Mouse (Mus musculus): ENCODE data around the gene Ypel3. TPM values are rescaled to one million over a fixed set of nuclear protein-coding genes. Genes with fewer than 3 reads are reported as not detected.
A peak's percentile ranks its signal among the peaks of the same experiment; 100 is the strongest.
"Not testable (repeated sequence)": the region's sequence is repeated elsewhere in the genome, so short reads cannot be mapped to it uniquely, and the experiment has no call there.

The Ypel3 gene
- polyA plus RNA-seq, 1 experiment from 2014 or later: 104 TPM

DNA sequence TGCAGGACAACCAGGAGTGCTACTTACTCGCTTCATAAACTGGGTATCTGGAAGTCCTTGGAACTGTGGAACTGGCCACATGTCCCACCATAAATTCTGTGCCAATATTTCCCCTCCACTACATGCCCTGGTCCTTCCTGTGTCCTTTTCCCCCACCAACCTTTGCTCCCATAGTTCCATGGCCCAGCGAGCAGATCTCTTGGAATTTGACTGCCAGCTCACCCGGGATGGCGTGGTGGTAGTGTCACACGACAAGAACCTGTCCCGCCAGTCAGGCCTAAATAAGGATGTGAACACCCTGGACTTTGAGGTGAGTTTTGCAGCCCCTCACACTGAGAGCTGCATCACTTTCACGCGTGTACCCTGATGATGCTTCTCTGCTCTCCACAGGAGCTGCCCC lies 9.8 kb upstream of the Ypel3 start:
- 89% methylated on average over 8 of the region's 8 CpGs for WGBS
- no peaks in the 10 kb centered on the region for H3K9me3 ChIP-seq
- H3K27ac ChIP-seq: no peak overlapping the region
- no peak overlapping the region for H3K4me3 ChIP-seq
- ATAC-seq (ENCODE audit: insufficient number of reproducible peaks, insufficient read depth, low FRiP score, low TSS enrichment, low read depth): no peak
- H3K4me1 ChIP-seq: peaks cover 14% of the 10 kb centered on the region
- H3K9ac ChIP-seq: no peak overlapping the region
- no peaks in the 10 kb centered on the region for H3K27me3 ChIP-seq
- peaks cover 78% of the 10 kb centered on the region for H3K36me3 ChIP-seq
- H3K4me2 ChIP-seq: no peak overlapping the region

DNA sequence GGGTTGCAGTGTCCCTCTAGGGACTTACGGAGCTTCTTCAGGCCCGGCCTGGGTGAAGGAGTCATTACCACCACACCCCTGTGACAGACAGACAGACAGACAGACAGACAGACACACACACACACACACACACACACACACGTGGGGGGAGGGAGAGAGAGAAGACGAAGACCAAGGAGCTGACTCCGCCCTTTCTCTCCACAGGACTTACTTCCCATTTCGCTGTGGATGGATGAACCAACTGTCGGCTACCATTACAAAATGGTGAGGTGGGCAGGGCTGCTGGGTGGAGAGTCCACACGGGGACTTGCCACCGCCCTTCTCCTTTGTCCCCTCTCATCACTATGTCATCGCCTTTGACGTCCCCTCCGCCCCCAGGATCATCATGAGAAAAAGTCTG lies 6.0 kb upstream of the Ypel3 start:
- H3K27me3 ChIP-seq: no peaks in the 10 kb centered on the region
- H3K27ac ChIP-seq: no peak overlapping the region
- no peak for ATAC-seq (ENCODE audit: insufficient number of reproducible peaks, insufficient read depth, low FRiP score, low TSS enrichment, low read depth)
- WGBS: 87% methylated on average over 12 of the region's 12 CpGs
- no peak overlapping the region for H3K4me2 ChIP-seq
- H3K4me3 ChIP-seq: no peak overlapping the region
- no peaks in the 10 kb centered on the region for H3K9me3 ChIP-seq
- H3K4me1 ChIP-seq: peaks cover 5% of the 10 kb centered on the region
- no peak overlapping the region for H3K9ac ChIP-seq
- peaks cover 61% of the 10 kb centered on the region for H3K36me3 ChIP-seq

DNA sequence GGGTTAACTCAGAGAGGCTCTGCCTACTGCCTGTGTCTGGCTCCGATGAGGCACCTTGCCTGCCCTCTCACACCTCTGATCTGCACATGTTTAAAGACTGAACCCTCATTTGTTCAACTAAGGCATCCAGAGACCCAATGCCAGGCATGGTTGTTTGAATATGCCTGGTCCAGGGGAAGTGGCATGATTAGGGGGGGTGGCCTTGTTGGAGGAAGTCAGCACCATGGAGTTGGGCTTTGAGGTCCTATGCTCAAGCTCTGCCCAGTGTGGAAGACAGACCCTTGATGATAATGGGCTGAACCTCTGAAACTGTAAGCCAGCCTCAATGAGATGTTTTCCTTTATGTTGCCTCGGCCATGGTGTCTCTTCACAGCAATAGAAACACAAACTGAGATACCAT lies 3.4 kb upstream of the Ypel3 start:
- Histone ChIP-seq H3K36me3 (peaks cover 37% of the 10 kb centered on the region), H3K4me1 (peaks cover 25% of the 10 kb centered on the region), H3K9me3 (no peaks in the 10 kb centered on the region), H3K4me2 (no peak overlapping the region), H3K27me3 (no peaks in the 10 kb centered on the region), H3K4me3 (no peak overlapping the region), H3K9ac (no peak overlapping the region), H3K27ac (no peak overlapping the region)
- no peak for ATAC-seq (ENCODE audit: insufficient number of reproducible peaks, insufficient read depth, low FRiP score, low TSS enrichment, low read depth)
- 86% methylated on average over 2 of the region's 2 CpGs for WGBS

DNA sequence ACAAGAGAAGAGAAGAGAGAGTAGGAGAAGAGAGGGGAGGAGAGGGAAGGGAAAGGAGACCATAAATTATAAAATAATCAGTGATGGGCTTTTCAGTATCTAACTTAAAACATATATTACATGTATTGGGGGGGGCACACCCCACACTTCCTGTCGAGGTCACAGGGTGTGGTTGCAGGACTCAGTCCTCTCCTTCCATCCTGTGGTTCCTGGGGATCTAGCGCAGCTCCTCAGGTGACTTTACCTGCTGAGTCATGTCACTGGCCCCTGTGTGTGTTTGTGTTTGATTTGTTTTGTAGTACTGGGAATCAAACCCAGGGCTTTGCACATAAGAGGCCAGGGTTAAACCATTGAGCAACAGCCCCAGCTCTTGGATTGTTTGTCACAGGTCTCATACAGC lies 2.3 kb upstream of the Ypel3 start:
- WGBS: 78% methylated on average over 2 of the region's 2 CpGs

DNA sequence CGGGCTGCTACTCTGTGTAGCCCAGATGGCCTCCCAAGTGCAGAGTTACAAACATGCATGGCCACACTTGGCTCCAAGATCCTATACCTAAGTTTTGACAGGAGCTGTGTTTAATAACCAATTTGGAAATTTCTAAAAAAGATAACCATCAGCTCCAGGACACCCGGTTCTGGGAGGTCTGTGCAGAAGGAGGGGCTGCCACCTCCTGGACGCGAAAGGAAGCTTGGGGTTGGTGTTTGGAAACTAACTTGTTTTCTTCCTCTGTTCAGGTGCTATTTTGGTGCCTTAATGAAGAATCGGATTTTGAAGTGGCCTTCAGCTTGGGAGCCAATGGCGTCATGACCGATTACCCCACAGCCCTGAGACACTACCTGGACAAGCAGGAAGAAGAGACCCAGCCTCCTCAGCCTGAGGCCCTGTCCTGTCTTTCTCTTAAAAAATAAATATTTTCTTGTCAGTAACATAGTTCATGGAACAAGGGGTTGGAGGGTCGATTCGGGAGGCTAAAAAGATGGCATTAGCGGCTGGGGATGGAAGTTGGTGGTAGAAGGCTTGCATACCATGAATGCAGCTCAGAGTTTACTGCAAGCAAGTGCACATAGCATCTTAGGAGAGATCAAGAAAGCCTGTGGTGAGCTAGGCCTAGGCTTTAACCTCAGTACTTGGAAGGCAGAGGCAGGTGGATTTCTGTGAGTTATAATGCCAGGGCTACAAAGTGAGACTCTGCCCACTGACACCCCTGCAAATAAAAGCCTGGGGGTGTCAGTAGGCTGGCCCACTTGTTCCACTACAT lies 1.4 kb upstream of the Ypel3 start:
- Histone ChIP-seq H3K27me3 (no peaks in the 10 kb centered on the region), H3K36me3 (peaks cover 20% of the 10 kb centered on the region), H3K9me3 (no peaks in the 10 kb centered on the region), H3K4me1 (peaks cover 36% of the 10 kb centered on the region), H3K27ac (peak overlapping the region; percentile 86; the same call in 1 of the 2 replicates), H3K4me2 (peak overlapping the region; percentile 92), H3K4me3 (no peak overlapping the region), H3K9ac (peak overlapping the region; percentile 90)
- WGBS: 82% methylated on average over 10 of the region's 10 CpGs
- no peak for ATAC-seq (ENCODE audit: insufficient number of reproducible peaks, insufficient read depth, low FRiP score, low TSS enrichment, low read depth)

More for the DNA sequence above, 2.3 kb upstream of the Ypel3 start:
- Histone ChIP-seq H3K9ac (no peak overlapping the region), H3K4me2 (no peak overlapping the region), H3K9me3 (no peaks in the 10 kb centered on the region), H3K27ac (no peak overlapping the region), H3K4me1 (peaks cover 27% of the 10 kb centered on the region), H3K27me3 (no peaks in the 10 kb centered on the region), H3K4me3 (no peak overlapping the region), H3K36me3 (peaks cover 29% of the 10 kb centered on the region)
- no peak for ATAC-seq (ENCODE audit: insufficient number of reproducible peaks, insufficient read depth, low FRiP score, low TSS enrichment, low read depth)

DNA sequence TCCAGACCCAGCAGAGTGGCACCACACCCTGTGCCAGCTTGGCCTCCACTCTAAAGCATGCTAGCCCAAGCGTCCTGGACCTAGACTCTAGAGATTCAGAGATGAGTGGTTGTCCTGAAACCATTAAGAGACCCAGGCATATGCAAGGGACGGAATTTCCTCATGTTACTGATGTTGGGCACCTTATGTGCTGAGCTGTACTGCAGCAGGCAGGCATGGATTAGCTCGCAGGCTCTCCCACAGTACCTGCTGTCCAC lies 849 bp upstream of the Ypel3 start:
- Histone ChIP-seq H3K9ac (peak overlapping the region; percentile 90), H3K4me3 (no peak overlapping the region)
- 57% methylated on average over 3 of the region's 3 CpGs for WGBS

DNA sequence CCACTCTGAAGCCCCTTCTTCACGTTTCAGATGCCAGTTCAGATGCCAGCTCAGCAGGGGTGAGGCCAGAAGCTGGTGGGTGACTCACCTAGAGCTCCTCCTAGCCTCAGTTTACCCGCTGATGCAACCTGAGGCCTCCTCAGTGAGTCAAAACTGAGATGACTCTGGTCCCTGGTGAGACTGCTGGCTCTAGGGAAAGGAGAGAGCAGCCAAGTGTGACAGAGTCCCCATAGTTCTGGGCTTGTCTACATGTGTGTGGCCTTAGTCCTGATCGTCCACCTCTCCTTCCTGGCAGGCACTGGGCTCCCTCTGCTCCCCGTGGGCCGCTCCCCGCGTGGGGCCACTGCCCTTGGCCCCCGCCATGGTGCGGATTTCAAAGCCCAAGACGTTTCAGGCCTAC lies 721 bp downstream of the Ypel3 start:
- Histone ChIP-seq H3K9ac (peak overlapping the region; percentile 90), H3K27me3 (no peaks in the 10 kb centered on the region), H3K27ac (peak overlapping the region; percentile 86), H3K9me3 (no peaks in the 10 kb centered on the region), H3K4me2 (peak overlapping the region; percentile 92), H3K36me3 (peaks cover 10% of the 10 kb centered on the region), H3K4me3 (peak overlapping the region; percentile 80), H3K4me1 (peaks cover 47% of the 10 kb centered on the region)
- WGBS: 44% methylated on average over 10 of the region's 10 CpGs
- no peak for ATAC-seq (ENCODE audit: insufficient number of reproducible peaks, insufficient read depth, low FRiP score, low TSS enrichment, low read depth)

More for the DNA sequence above, 849 bp upstream of the Ypel3 start:
- Histone ChIP-seq H3K36me3 (peaks cover 15% of the 10 kb centered on the region), H3K4me1 (peaks cover 38% of the 10 kb centered on the region), H3K4me2 (peak overlapping the region; percentile 92), H3K27ac (peak overlapping the region; percentile 86), H3K27me3 (no peaks in the 10 kb centered on the region), H3K9me3 (no peaks in the 10 kb centered on the region)
- no peak for ATAC-seq (ENCODE audit: insufficient number of reproducible peaks, insufficient read depth, low FRiP score, low TSS enrichment, low read depth)

DNA sequence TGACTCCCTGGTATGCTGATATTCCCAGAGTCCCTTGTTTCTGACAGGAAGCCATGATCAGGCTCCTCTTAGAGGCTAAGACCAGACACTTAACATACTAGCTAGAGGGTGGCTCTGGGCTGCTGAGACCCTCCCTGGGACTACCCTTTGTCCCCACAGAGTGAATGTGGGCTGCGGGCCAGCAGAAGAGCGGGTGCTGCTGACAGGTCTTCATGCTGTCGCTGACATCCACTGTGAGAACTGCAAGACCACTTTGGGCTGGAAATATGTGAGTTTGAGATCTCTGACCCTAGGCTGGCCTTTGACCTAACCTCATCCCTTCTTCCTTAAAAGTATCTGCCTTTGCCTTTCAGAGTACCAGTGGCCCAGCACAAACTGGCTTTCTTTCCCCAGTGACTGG lies 1.4 kb downstream of the Ypel3 start:
- 79% methylated on average over 3 of the region's 3 CpGs for WGBS
- Histone ChIP-seq H3K27ac (no peak overlapping the region), H3K4me2 (peak overlapping the region; percentile 92), H3K9ac (peak overlapping the region; percentile 90), H3K27me3 (no peaks in the 10 kb centered on the region), H3K4me1 (peaks cover 47% of the 10 kb centered on the region), H3K36me3 (peaks cover 10% of the 10 kb centered on the region; the same call in 1 of the 2 replicates), H3K9me3 (no peaks in the 10 kb centered on the region), H3K4me3 (no peak overlapping the region; the same call in 1 of the 2 replicates)
- ATAC-seq (ENCODE audit: insufficient number of reproducible peaks, insufficient read depth, low FRiP score, low TSS enrichment, low read depth): no peak

DNA sequence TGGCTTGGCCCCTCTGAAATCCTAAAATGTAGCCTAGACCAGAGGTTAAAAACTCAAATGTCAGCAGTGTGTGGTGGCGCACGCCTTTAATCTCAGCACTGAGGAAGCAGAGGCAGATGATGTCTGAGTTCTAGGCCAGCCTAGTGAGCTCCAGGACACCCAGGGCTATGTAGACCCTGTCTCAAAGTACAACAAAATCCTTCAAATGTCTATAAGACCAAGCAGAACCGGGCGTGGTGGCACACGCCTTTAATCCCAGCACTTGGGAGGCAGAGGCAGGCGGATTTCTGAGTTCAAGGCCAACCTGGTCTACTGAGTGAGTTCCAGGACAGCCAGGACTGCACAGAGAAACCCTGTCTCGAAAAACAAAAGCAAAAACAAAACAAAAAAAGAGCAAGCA lies 2.3 kb downstream of the Ypel3 start:
- not testable (repeated sequence) for H3K27me3 ChIP-seq; H3K27ac ChIP-seq; H3K4me2 ChIP-seq; H3K4me3 ChIP-seq; ATAC-seq (ENCODE audit: insufficient number of reproducible peaks, insufficient read depth, low FRiP score, low TSS enrichment, low read depth); H3K9ac ChIP-seq; H3K9me3 ChIP-seq
- 92% methylated on average over 7 of the region's 7 CpGs for WGBS
- Histone ChIP-seq H3K4me1 (peaks cover 47% of the 10 kb centered on the region), H3K36me3 (peaks cover 11% of the 10 kb centered on the region)

DNA sequence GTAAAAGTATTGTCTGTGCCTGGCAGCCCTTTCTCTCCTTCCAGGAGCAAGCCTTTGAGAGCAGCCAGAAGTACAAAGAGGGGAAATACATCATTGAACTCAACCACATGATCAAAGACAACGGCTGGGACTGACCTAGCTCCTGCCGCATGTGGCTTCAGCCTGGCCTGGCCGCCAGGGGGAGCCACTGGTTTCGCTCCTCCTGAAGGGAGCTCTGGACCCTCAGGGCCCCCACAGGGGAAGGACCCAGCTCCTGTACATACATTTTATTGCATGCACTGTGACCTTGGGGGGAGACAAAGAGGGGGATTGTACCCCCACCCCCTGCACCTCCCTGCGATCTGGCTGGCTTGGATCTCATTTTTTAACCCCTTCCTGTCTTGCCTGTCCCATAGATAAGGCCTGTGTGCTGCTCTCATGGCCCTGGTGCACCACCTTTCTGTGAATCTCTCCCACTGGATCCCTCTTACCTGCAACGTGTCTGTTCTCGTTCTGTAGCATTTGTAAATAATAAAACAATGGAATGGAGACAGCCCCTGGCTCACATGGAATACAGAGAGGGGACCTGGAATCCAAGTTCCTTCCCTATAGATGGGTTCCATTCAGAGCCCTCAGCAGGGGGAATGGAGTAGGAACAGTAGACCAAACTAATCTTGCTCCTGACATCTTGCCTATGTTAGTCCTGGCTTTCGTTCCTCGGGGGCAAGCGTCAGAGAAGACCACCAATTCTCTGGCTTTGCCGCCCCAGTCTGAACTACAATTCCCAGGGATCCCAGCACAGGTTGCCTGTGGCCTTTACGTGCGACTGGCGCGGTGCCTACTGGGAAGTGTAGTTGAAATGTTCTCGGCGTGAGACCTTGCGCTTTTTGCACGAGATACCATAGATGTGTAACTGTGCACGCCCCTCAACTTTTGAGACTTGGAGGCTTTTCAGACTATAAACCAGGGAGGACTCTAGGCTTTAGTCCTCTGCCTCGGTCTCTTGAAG lies 3.5 kb downstream of the Ypel3 start:
- no peaks in the 10 kb centered on the region for H3K9me3 ChIP-seq
- peak overlapping the region; percentile 87 for H3K4me2 ChIP-seq
- peak overlapping the region; percentile 73 for H3K9ac ChIP-seq
- H3K4me3 ChIP-seq: peak overlapping the region; percentile 47
- no peaks in the 10 kb centered on the region for H3K27me3 ChIP-seq
- peaks cover 45% of the 10 kb centered on the region for H3K4me1 ChIP-seq
- H3K27ac ChIP-seq: peak overlapping the region; percentile 81
- under 1% methylated on average over 21 of the region's 21 CpGs for WGBS
- peaks cover 23% of the 10 kb centered on the region for H3K36me3 ChIP-seq
- ATAC-seq (ENCODE audit: insufficient number of reproducible peaks, insufficient read depth, low FRiP score, low TSS enrichment, low read depth): 0 out of 2 replicates have a peak, but pooled peaks have one; percentile 26

DNA sequence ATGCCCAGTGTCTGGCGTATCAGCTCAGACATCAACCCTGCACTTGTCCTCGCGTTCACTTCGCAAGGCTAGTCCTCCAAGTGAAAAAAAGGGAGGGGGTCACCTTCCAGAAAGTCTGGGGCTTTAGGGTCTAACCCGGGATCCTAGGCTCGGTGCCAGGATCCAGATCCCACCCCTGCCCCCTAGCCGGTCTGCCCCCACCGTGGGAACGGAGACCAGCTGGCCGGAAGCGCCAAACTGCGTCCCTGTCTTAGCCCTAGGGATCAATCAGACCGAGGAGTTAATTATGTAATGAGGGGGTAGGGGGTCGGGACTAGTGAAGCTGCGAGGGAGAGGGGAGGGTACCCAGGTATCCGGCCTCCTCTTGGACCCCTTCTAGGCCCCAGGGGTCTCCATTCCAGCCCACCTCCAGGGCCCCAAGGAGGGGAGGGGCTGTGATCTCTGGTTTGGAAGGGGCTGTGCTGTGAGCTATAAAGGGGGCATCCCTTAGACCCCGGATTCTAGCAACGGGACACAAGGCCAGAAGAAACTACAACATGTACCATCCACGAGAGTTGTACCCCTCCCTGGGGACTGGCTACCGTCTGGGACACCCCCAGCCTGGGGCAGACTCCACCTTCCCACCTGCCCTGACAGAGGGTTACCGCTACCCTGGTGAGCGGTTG lies 4.3 kb downstream of the Ypel3 start, which contains the start of gene Tbx6:
Gene Tbx6, plus strand, starts transcription at position 513 of the 665 bp plus-strand sequence.
- peak within 1 kb of the TSS; percentile 81 for H3K27ac ChIP-seq
- peak within 1 kb of the TSS; percentile 87 for H3K4me2 ChIP-seq
- peaks cover 26% of the 10 kb centered on the region for H3K36me3 ChIP-seq
- H3K9me3 ChIP-seq: no peaks in the 10 kb centered on the region
- H3K4me3 ChIP-seq: peak within 1 kb of the TSS; percentile 47
- 7% methylated on average over 22 of the region's 22 CpGs for WGBS
- peak within 1 kb of the TSS; percentile 73 for H3K9ac ChIP-seq
- peaks cover 39% of the 10 kb centered on the region for H3K4me1 ChIP-seq
- no peaks in the 10 kb centered on the region for H3K27me3 ChIP-seq
- ATAC-seq (ENCODE audit: insufficient number of reproducible peaks, insufficient read depth, low FRiP score, low TSS enrichment, low read depth): no peak

Measured in embryonic facial prominence, embryonic 13.5 days (tissue).